Mouse (Mus musculus) hindbrain, embryonic 15.5 days (tissue): ENCODE measurements around the gene Mrpl17. TPM values are rescaled to one million over a fixed set of nuclear protein-coding genes. Genes with fewer than 3 reads are reported as not detected.
A peak's percentile ranks its signal among the peaks of the same experiment; 100 is the strongest.

ENCODE experiments used
- ATAC-seq: fragments of 200-750 bp; cut with Nextera tagmentation; 2 replicates; pipeline ENCODE4 v1.8.0; 2017; ENCODE audit warnings: low read depth, moderate number of reproducible peaks, moderate TSS enrichment; ENCODE audit not compliant: low FRiP score
- H3K27ac ChIP-seq: fragments of 300-500 bp; sonication (generic); replicated peaks from 2 replicates; pipeline ENCODE4 v1.5.1; 2015; ENCODE audit warnings: mild to moderate bottlenecking, inconsistent platforms
- H3K27me3 ChIP-seq: fragments of 300-500 bp; sonication (generic); 2 replicates; pipeline ENCODE4 v1.6.1; 2015; ENCODE audit warnings: control low read depth, inconsistent platforms
- H3K36me3 ChIP-seq: fragments of 300-500 bp; sonication (generic); 2 replicates; pipeline ENCODE4 v1.6.1; 2015; ENCODE audit warnings: control low read depth, inconsistent platforms
- H3K4me1 ChIP-seq: fragments of 300-500 bp; sonication (generic); replicated peaks from 2 replicates; pipeline ENCODE4 v1.6.1; 2015; ENCODE audit warnings: control low read depth, inconsistent platforms
- H3K4me2 ChIP-seq: fragments of 300-500 bp; sonication (generic); 2 replicates; pipeline ENCODE4 v1.6.1; 2015; ENCODE audit warnings: moderate library complexity, mild to moderate bottlenecking, inconsistent platforms
- H3K4me3 ChIP-seq: fragments of 300-500 bp; sonication (generic); 2 replicates; pipeline ENCODE4 v1.5.1; 2015; ENCODE audit warnings: mild to moderate bottlenecking, inconsistent platforms
- H3K9ac ChIP-seq: fragments of 300-500 bp; sonication (generic); 2 replicates; pipeline ENCODE4 v1.6.1; 2015; ENCODE audit warnings: inconsistent platforms
- H3K9me3 ChIP-seq: fragments of 300-500 bp; sonication (generic); 2 replicates; pipeline ENCODE4 v1.6.1; 2016; ENCODE audit warnings: control low read depth, inconsistent platforms
- WGBS: fragments of 180-500 bp; shearing (Covaris S2); methylation state at CpG from one replicate; pipeline ENCODE4 v1.1.7; 2015; 5-methylcytosine and 5-hydroxymethylcytosine counted together
- polyA plus RNA-seq: library from polyadenylated mRNA; unstranded; fragments of >200 nt; fragmentation: Nextera tagmentation; extraction: Ambion mirVana; gene quantifications from 2 replicates; pipeline ENCODE4 v1.2.1, GENCODE M21; 2015

Mrpl17 gene
- polyA plus RNA-seq, 1 experiment from 2014 or later = 178 TPM

- Histone ChIP-seq H3K27me3 (no peaks in the 10 kb centered on the region), H3K9ac (no peak overlapping the region), H3K36me3 (peaks cover 8% of the 10 kb centered on the region), H3K4me1 (peaks cover 12% of the 10 kb centered on the region), H3K4me3 (no peak overlapping the region), H3K9me3 (no peaks in the 10 kb centered on the region), H3K4me2 (no peak overlapping the region), H3K27ac (no peak overlapping the region)
- ATAC-seq = no peak
- WGBS = 79% methylated on average over 5 of the region's 5 CpGs
Measured at GRCm38 (mm10) chr7:105806125-105806524, 4.8 kb downstream of the Mrpl17 start.

DNA sequence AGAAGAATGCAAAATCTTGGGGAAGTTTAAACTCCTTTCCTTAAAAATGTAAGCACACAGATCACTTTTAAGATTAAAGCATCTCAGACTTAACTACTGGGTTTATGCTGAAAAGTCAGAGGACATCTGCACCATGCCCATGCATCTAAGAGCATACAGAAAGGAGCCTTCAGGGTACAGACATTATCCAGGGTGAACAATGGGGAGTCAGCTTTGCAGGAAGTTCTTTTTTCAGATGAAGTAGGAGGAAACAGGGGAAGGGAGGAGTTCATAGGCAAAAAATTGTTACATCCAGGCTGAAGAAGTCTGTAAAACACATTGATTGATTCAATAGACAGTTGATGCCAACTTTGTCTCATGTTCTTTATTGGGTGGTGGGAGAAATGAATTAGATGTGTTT, 7.5 kb downstream of the Mrpl17 start:
- H3K4me1 ChIP-seq = no peaks in the 10 kb centered on the region
- H3K27me3 ChIP-seq = no peaks in the 10 kb centered on the region
- no peak overlapping the region for H3K4me2 ChIP-seq
- no peaks in the 10 kb centered on the region for H3K9me3 ChIP-seq
- no peaks in the 10 kb centered on the region for H3K36me3 ChIP-seq
- no peak for ATAC-seq
- H3K9ac ChIP-seq = no peak overlapping the region
- no peak overlapping the region for H3K4me3 ChIP-seq
- H3K27ac ChIP-seq = no peak overlapping the region

DNA sequence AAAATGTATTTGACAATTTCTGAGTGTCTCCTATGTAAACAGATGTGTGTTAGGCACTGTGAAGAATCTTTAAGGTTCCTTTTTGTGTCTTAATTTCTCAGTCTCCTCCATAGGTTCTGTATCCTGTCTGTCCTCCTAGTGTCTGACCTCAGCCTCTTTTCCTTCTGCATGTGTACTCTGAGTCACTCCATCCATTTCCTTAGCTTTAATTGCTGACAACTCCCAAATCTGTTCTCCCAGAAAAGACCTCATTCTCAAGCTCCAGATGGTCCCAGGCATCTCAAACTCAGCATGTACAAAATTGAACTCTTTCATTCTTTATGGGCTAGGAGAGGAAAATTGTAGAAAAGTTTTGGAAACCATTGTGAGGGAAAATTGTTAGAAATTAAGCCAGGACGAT, 8.1 kb downstream of the Mrpl17 start:
- Histone ChIP-seq H3K4me3 (no peak overlapping the region), H3K27me3 (no peaks in the 10 kb centered on the region), H3K9me3 (no peaks in the 10 kb centered on the region), H3K27ac (no peak overlapping the region), H3K4me2 (no peak overlapping the region), H3K9ac (no peak overlapping the region), H3K36me3 (no peaks in the 10 kb centered on the region), H3K4me1 (no peaks in the 10 kb centered on the region)
- no peak for ATAC-seq
- WGBS = 57% methylated on average over 1 of the region's 1 CpGs

DNA sequence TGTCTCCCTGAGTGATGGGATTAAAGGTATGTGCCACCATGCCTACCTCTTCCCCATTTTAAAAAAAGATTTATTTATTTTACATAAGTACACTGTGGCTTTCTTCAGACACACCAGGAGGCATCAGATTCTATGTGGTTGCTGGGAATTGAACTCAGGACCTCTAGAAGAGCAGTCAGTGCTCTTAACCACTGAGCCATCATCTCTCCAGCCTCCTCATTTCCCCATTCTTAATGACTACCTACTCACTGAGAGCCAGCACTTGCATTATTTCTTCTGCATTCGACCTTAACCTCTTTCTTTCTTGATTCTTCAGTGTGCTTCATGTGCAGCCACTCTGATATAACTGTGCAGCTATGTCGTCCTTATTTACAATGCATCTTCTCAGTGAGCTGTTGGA, 8.6 kb downstream of the Mrpl17 start:
- WGBS = 51% methylated on average over 2 of the region's 2 CpGs
- H3K9me3 ChIP-seq = no peaks in the 10 kb centered on the region
- H3K36me3 ChIP-seq = no peaks in the 10 kb centered on the region
- no peak overlapping the region for H3K4me3 ChIP-seq
- no peak overlapping the region for H3K4me2 ChIP-seq
- no peaks in the 10 kb centered on the region for H3K4me1 ChIP-seq
- H3K27me3 ChIP-seq = no peaks in the 10 kb centered on the region
- no peak for ATAC-seq
- no peak overlapping the region for H3K27ac ChIP-seq
- no peak overlapping the region for H3K9ac ChIP-seq

- no peak overlapping the region for H3K4me2 ChIP-seq
- 92% methylated on average over 3 of the region's 3 CpGs for WGBS
- no peak for ATAC-seq
Measured at GRCm38 (mm10) chr7:105796972-105797371, 13.9 kb downstream of the Mrpl17 start.

GRCm38 (mm10) chr7:105795759-105796366, 15.0 kb downstream of the Mrpl17 start:
- no peaks in the 10 kb centered on the region for H3K27me3 ChIP-seq
- H3K9ac ChIP-seq = no peak overlapping the region
- H3K36me3 ChIP-seq = no peaks in the 10 kb centered on the region
- peak; percentile 28; the same call in 1 of the 2 replicates for ATAC-seq
- H3K9me3 ChIP-seq = no peaks in the 10 kb centered on the region
- H3K4me3 ChIP-seq = no peak overlapping the region
- H3K4me2 ChIP-seq = no peak overlapping the region
- H3K27ac ChIP-seq = no peak overlapping the region
- no peaks in the 10 kb centered on the region for H3K4me1 ChIP-seq
- 13% methylated on average over 7 of the region's 7 CpGs for WGBS

More at GRCm38 (mm10) chr7:105796972-105797371, 13.9 kb downstream of the Mrpl17 start:
- Histone ChIP-seq H3K27ac (no peak overlapping the region), H3K27me3 (no peaks in the 10 kb centered on the region), H3K4me3 (no peak overlapping the region), H3K36me3 (no peaks in the 10 kb centered on the region), H3K4me1 (no peaks in the 10 kb centered on the region), H3K9me3 (no peaks in the 10 kb centered on the region), H3K9ac (no peak overlapping the region)

DNA sequence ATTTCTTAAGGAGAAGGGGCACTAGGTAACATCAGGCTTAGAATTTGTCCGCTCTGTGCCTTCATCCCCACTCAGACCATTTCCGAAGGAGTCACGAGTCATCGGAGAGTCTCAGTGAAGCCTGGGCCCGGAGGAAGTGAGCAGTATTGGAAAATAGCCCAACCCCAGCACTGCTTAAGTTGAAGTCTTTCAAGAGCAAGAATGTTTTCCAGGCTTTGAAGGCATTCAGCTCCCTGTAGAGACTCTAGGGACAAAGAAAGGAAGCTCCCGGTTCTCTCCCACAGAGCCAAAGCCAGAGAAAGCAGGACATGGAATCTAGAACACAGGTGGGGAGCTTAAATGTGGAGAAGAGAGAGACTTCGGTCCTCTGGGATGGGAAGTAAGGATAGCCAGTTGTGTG, 17.2 kb downstream of the Mrpl17 start:
- no peak overlapping the region for H3K4me3 ChIP-seq
- no peaks in the 10 kb centered on the region for H3K36me3 ChIP-seq
- no peaks in the 10 kb centered on the region for H3K9me3 ChIP-seq
- H3K9ac ChIP-seq = no peak overlapping the region
- 76% methylated on average over 7 of the region's 7 CpGs for WGBS
- peaks cover 5% of the 10 kb centered on the region for H3K4me1 ChIP-seq
- H3K4me2 ChIP-seq = no peak overlapping the region
- no peaks in the 10 kb centered on the region for H3K27me3 ChIP-seq
- ATAC-seq = no peak
- no peak overlapping the region for H3K27ac ChIP-seq

DNA sequence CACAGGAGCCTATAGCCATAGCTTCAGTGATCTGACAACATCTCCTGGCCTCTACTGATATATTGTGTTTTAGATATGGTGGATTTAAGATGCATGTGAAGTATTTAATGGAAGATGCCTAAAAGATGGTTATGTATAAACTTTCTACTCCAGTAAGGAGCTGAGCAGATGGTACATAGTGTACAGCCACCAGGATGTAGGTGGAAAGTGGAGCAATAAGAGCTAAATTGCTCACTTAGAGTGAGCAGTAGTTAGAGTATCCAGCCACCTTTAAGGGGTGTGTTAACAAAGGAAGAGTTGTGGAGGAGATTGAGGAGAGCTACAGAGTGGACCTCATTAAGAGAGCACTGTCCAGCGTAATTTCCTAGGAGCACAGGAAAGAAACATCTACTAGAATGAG, 19.8 kb downstream of the Mrpl17 start:
- no peaks in the 10 kb centered on the region for H3K9me3 ChIP-seq
- H3K4me1 ChIP-seq = peaks cover 15% of the 10 kb centered on the region
- no peak for ATAC-seq
- H3K4me2 ChIP-seq = no peak overlapping the region
- H3K9ac ChIP-seq = no peak overlapping the region
- H3K4me3 ChIP-seq = no peak overlapping the region
- 85% methylated on average over 1 of the region's 1 CpGs for WGBS
- no peaks in the 10 kb centered on the region for H3K27me3 ChIP-seq
- H3K27ac ChIP-seq = no peak overlapping the region
- no peaks in the 10 kb centered on the region for H3K36me3 ChIP-seq

DNA sequence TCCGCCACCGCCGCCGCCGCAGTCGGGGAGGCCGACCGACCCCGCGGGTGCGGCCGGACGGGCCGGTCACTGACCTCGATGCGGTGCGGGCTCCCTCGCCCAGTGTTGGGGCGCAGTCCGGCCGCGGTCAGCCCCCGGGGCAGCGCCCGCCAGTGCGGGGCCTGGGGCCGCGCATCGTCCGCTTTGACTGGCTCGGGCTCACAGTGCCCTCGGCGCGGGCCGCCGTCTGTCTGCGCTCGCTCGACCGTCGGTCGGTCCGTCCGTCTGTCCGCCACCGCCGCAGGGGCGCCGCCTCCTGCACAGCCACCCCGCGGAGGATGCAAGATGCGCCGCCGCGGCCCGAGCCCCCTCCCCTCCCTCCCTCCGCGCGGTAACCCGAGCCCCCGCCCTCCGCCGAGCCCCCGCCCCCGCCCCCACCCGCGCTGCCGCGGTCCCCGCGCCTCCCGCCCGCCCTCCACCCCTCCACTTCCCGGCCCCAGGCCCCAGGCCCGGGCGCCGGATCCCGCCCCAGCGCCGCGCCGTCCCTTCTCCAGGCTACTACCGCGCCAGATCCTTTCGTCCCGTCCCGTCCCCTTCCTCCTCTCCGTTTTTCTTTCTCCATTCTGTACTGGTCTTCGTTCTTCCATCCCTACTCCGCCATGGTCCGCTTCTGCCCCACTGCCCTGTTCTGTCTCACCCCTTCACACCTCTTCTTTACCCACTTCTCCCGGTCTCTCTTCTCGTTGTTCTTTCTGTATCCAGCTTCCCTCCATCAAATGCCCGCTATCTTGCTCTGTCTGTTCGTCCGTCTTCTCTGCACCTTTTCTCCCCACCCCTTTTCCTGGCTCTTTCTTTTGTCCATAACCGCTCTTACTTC, 23.4 kb downstream of the Mrpl17 start, which contains the start of gene Dchs1:
TSS of gene Dchs1 (minus strand) at position 370 of the 856 bp plus-strand sequence.
- Histone ChIP-seq H3K9ac (peak within 1 kb of the TSS; percentile 100), H3K9me3 (no peaks in the 10 kb centered on the region), H3K36me3 (no peaks in the 10 kb centered on the region), H3K4me3 (peak within 1 kb of the TSS; percentile 96), H3K4me2 (peak within 1 kb of the TSS; percentile 86), H3K27ac (peak within 1 kb of the TSS; percentile 99), H3K27me3 (no peaks in the 10 kb centered on the region), H3K4me1 (peaks cover 52% of the 10 kb centered on the region)
- under 1% methylated on average over 70 of the region's 97 CpGs for WGBS
- ATAC-seq = peak; percentile 76

- 4% methylated on average over 18 of the region's 20 CpGs for WGBS
- peak overlapping the region; percentile 86 for H3K4me2 ChIP-seq
- H3K9ac ChIP-seq = peak overlapping the region; percentile 100
- H3K9me3 ChIP-seq = no peaks in the 10 kb centered on the region
- peak overlapping the region; percentile 96 for H3K4me3 ChIP-seq
- ATAC-seq = peak; percentile 80
- H3K4me1 ChIP-seq = peaks cover 55% of the 10 kb centered on the region
- peak overlapping the region; percentile 99 for H3K27ac ChIP-seq
- H3K36me3 ChIP-seq = peaks cover 4% of the 10 kb centered on the region
- H3K27me3 ChIP-seq = no peaks in the 10 kb centered on the region
Measured at GRCm38 (mm10) chr7:105786506-105787284, 24.2 kb downstream of the Mrpl17 start.

DNA sequence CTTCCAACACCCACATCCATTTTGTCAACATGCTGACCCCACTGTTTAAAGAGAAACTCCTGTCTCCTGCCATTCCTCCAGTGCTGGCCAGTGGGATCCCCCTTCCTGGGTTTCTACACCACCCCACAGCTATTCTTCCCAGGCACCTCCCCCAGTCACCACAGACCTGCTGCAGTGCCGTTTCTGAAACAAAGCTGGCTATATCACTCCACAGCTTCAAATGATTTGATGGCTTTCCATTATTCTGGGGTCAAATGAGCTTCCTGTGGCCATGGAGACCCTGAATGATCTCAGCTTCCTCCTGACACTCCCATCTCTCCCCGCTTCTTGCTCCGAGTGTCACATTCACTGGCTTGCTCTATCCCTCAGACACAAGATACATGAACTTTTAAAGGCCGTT, 26.3 kb downstream of the Mrpl17 start:
- Histone ChIP-seq H3K9me3 (no peaks in the 10 kb centered on the region), H3K4me1 (peaks cover 63% of the 10 kb centered on the region), H3K36me3 (peaks cover 24% of the 10 kb centered on the region), H3K4me3 (peak overlapping the region; percentile 96), H3K4me2 (peak overlapping the region; percentile 86), H3K9ac (peak overlapping the region; percentile 34; the same call in 1 of the 2 replicates), H3K27ac (peak overlapping the region; percentile 37), H3K27me3 (no peaks in the 10 kb centered on the region)
- WGBS = 12% methylated on average over 4 of the region's 4 CpGs
- ATAC-seq = no peak

DNA sequence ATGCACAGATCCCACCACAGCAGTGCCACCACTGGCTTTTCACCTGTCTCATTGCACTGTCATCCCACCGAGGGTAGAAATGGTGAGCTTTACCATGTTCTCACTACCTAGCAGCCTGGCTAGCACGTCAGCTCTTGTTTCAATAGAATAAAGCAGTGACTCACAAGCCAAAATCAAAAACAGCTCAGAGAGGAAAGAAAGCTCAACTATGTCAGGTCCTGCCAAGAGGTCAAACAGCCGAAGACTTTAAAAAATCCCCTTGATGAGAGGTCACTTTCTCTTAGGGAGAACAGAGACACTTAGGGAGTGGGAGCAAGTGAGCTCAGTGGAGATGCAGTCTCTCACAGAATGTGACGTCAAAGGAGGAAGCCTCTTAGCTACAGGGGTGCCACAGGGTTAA, 27.0 kb downstream of the Mrpl17 start:
- Histone ChIP-seq H3K9ac (no peak overlapping the region), H3K9me3 (no peaks in the 10 kb centered on the region), H3K27ac (no peak overlapping the region), H3K4me2 (peak overlapping the region; percentile 86), H3K4me3 (no peak overlapping the region), H3K36me3 (peaks cover 24% of the 10 kb centered on the region), H3K4me1 (peaks cover 67% of the 10 kb centered on the region), H3K27me3 (no peaks in the 10 kb centered on the region)
- ATAC-seq = no peak
- WGBS = 45% methylated on average over 4 of the region's 4 CpGs
